Mouse (Mus musculus): ENCODE measurements at regions not wholly inside any gene's neighbourhood (a gene's known extent, or its start where the extent isn't known, plus 50 kb on each side); places are given as distances from the start of the nearest gene placed in this dataset.

- Histone ChIP-seq H3K27me3 (ENCODE audit: control insufficient read depth, insufficient read depth, low read length) (no peaks in the 10 kb centered on the region), H3K4me3 (ENCODE audit: control insufficient read depth, low read depth, low read length) (no peak overlapping the region), H3K36me3 (ENCODE audit: control insufficient read depth, insufficient read depth, low read length) (no peaks in the 10 kb centered on the region), H3K27ac (ENCODE audit: control insufficient read depth, insufficient read depth, low read depth, low read length) (no peak overlapping the region), H3K4me1 (ENCODE audit: control insufficient read depth, insufficient read depth, low read length) (no peaks in the 10 kb centered on the region)
- TF ChIP-seq CTCF (IDR thresholded peaks at IDR 0.05; ENCODE audit: control insufficient read depth, insufficient read depth, insufficient replicate concordance, low read depth, low read length) (no peak), POLR2A (IDR thresholded peaks at IDR 0.05; ENCODE audit: control insufficient read depth, low read depth, low read length) (no peak)
These were observed 123.3 kb downstream of the Prox1 start for GRCm38 (mm10) chr1:190047201-190047600.

- Histone ChIP-seq H3K4me1 (ENCODE audit: control insufficient read depth, insufficient read depth, low read length) (no peaks in the 10 kb centered on the region), H3K4me3 (ENCODE audit: control insufficient read depth, low read depth, low read length) (no peak overlapping the region), H3K27me3 (ENCODE audit: control insufficient read depth, insufficient read depth, low read length) (no peaks in the 10 kb centered on the region), H3K27ac (ENCODE audit: control insufficient read depth, insufficient read depth, low read depth, low read length) (no peak overlapping the region), H3K36me3 (ENCODE audit: control insufficient read depth, insufficient read depth, low read length) (no peaks in the 10 kb centered on the region)
- no peak for TF ChIP-seq POLR2A (IDR thresholded peaks at IDR 0.05; ENCODE audit: control insufficient read depth, low read depth, low read length)
- peak; percentile 39; the same call in 1 of the 2 replicates for TF ChIP-seq CTCF (IDR thresholded peaks at IDR 0.05; ENCODE audit: control insufficient read depth, insufficient read depth, insufficient replicate concordance, low read depth, low read length)
These were observed 123.6 kb upstream of the Smyd2 start for GRCm38 (mm10) chr1:190045797-190046196.

- Histone ChIP-seq H3K4me3 (ENCODE audit: control insufficient read depth, low read depth, low read length) (no peak overlapping the region), H3K27ac (ENCODE audit: control insufficient read depth, insufficient read depth, low read depth, low read length) (no peak overlapping the region), H3K36me3 (ENCODE audit: control insufficient read depth, insufficient read depth, low read length) (no peaks in the 10 kb centered on the region), H3K4me1 (ENCODE audit: control insufficient read depth, insufficient read depth, low read length) (no peaks in the 10 kb centered on the region), H3K27me3 (ENCODE audit: control insufficient read depth, insufficient read depth, low read length) (no peaks in the 10 kb centered on the region)
- TF ChIP-seq CTCF (IDR thresholded peaks at IDR 0.05; ENCODE audit: control insufficient read depth, insufficient read depth, insufficient replicate concordance, low read depth, low read length) (no peak), POLR2A (IDR thresholded peaks at IDR 0.05; ENCODE audit: control insufficient read depth, low read depth, low read length) (no peak)
These were observed 121.9 kb upstream of the Smyd2 start for GRCm38 (mm10) chr1:190044036-190044435.

- H3K27ac ChIP-seq (ENCODE audit: control insufficient read depth, insufficient read depth, low read depth, low read length) = no peak overlapping the region
- H3K27me3 ChIP-seq (ENCODE audit: control insufficient read depth, insufficient read depth, low read length) = no peaks in the 10 kb centered on the region
- TF ChIP-seq POLR2A (IDR thresholded peaks at IDR 0.05; ENCODE audit: control insufficient read depth, low read depth, low read length) = no peak
- no peak for TF ChIP-seq CTCF (IDR thresholded peaks at IDR 0.05; ENCODE audit: control insufficient read depth, insufficient read depth, insufficient replicate concordance, low read depth, low read length)
- H3K4me3 ChIP-seq (ENCODE audit: control insufficient read depth, low read depth, low read length) = no peak overlapping the region
- no peaks in the 10 kb centered on the region for H3K4me1 ChIP-seq (ENCODE audit: control insufficient read depth, insufficient read depth, low read length)
- no peaks in the 10 kb centered on the region for H3K36me3 ChIP-seq (ENCODE audit: control insufficient read depth, insufficient read depth, low read length)
These were observed 121.0 kb upstream of the Smyd2 start for GRCm38 (mm10) chr1:190043156-190043555.

GRCm38 (mm10) chr1:190042197-190042596 is 120.0 kb upstream of the Smyd2 start:
- H3K27me3 ChIP-seq (ENCODE audit: control insufficient read depth, insufficient read depth, low read length) = no peaks in the 10 kb centered on the region
- H3K36me3 ChIP-seq (ENCODE audit: control insufficient read depth, insufficient read depth, low read length) = no peaks in the 10 kb centered on the region
- TF ChIP-seq CTCF (IDR thresholded peaks at IDR 0.05; ENCODE audit: control insufficient read depth, insufficient read depth, insufficient replicate concordance, low read depth, low read length) (no peak), POLR2A (IDR thresholded peaks at IDR 0.05; ENCODE audit: control insufficient read depth, low read depth, low read length) (no peak)
- no peak overlapping the region for H3K4me3 ChIP-seq (ENCODE audit: control insufficient read depth, low read depth, low read length)
- no peak overlapping the region for H3K27ac ChIP-seq (ENCODE audit: control insufficient read depth, insufficient read depth, low read depth, low read length)
- no peaks in the 10 kb centered on the region for H3K4me1 ChIP-seq (ENCODE audit: control insufficient read depth, insufficient read depth, low read length)

- peak; percentile 40; the same call in 1 of the 2 replicates for TF ChIP-seq CTCF (IDR thresholded peaks at IDR 0.05; ENCODE audit: control insufficient read depth, insufficient read depth, insufficient replicate concordance, low read depth, low read length)
- TF ChIP-seq POLR2A (IDR thresholded peaks at IDR 0.05; ENCODE audit: control insufficient read depth, low read depth, low read length) = no peak
These were observed 119.0 kb upstream of the Smyd2 start for GRCm38 (mm10) chr1:190041096-190041706.

GRCm38 (mm10) chr1:190038046-190038445 is 115.9 kb upstream of the Smyd2 start:
- Histone ChIP-seq H3K36me3 (ENCODE audit: control insufficient read depth, insufficient read depth, low read length) (no peaks in the 10 kb centered on the region), H3K27me3 (ENCODE audit: control insufficient read depth, insufficient read depth, low read length) (no peaks in the 10 kb centered on the region), H3K27ac (ENCODE audit: control insufficient read depth, insufficient read depth, low read depth, low read length) (no peak overlapping the region), H3K4me3 (ENCODE audit: control insufficient read depth, low read depth, low read length) (no peak overlapping the region), H3K4me1 (ENCODE audit: control insufficient read depth, insufficient read depth, low read length) (no peaks in the 10 kb centered on the region; the same call in 1 of the 2 replicates)
- no peak for TF ChIP-seq POLR2A (IDR thresholded peaks at IDR 0.05; ENCODE audit: control insufficient read depth, low read depth, low read length)
- TF ChIP-seq CTCF (IDR thresholded peaks at IDR 0.05; ENCODE audit: control insufficient read depth, insufficient read depth, insufficient replicate concordance, low read depth, low read length) = no peak

More at GRCm38 (mm10) chr1:190041096-190041706, 119.0 kb upstream of the Smyd2 start:
- H3K27me3 ChIP-seq (ENCODE audit: control insufficient read depth, insufficient read depth, low read length) = no peaks in the 10 kb centered on the region
- no peaks in the 10 kb centered on the region for H3K4me1 ChIP-seq (ENCODE audit: control insufficient read depth, insufficient read depth, low read length)
- H3K4me3 ChIP-seq (ENCODE audit: control insufficient read depth, low read depth, low read length) = no peak overlapping the region
- no peaks in the 10 kb centered on the region for H3K36me3 ChIP-seq (ENCODE audit: control insufficient read depth, insufficient read depth, low read length)
- no peak overlapping the region for H3K27ac ChIP-seq (ENCODE audit: control insufficient read depth, insufficient read depth, low read depth, low read length)
